Mouse (Mus musculus): ENCODE measurements around the gene Gm5148. TPM values are rescaled to one million over a fixed set of nuclear protein-coding genes. Genes with fewer than 3 reads are reported as not detected.

Gene Gm5148
- polyA plus RNA-seq, 1 experiment from 2014 or later, result 5.9 TPM

- H3K4me1 ChIP-seq (ENCODE audit: control insufficient read depth, insufficient read depth, low read length), result peaks cover 11% of the 10 kb centered on the region; the same call in 1 of the 2 replicates
- ATAC-seq, result peak; percentile 69
- H3K36me3 ChIP-seq (ENCODE audit: control insufficient read depth, insufficient read depth, low read length), result no peaks in the 10 kb centered on the region
- WGBS, result 69% methylated on average over 9 of the region's 9 CpGs
- no peaks in the 10 kb centered on the region for H3K9me3 ChIP-seq (ENCODE audit: control insufficient read depth, low read length)
- H3K4me3 ChIP-seq (ENCODE audit: low read length), result no peak overlapping the region
- H3K9ac ChIP-seq (ENCODE audit: low read depth, low read length), result peak overlapping the region; percentile 34; the same call in 1 of the 2 replicates
- peak overlapping the region; percentile 4; the same call in 1 of the 2 replicates for H3K4me2 ChIP-seq (ENCODE audit: low read depth, low read length)
- peak overlapping the region; percentile 94 for H3K27ac ChIP-seq (ENCODE audit: low read length)
- no peaks in the 10 kb centered on the region for H3K27me3 ChIP-seq (replicated peaks; ENCODE audit: control insufficient read depth, insufficient read depth, low read length)
Measured at GRCm38 (mm10) chr3:37747258-37748001, 23.1 kb upstream of the Gm5148 start.

GRCm38 (mm10) chr3:37744050-37744449, 19.8 kb upstream of the Gm5148 start:
- ATAC-seq, result no peak
- Histone ChIP-seq H3K27me3 (replicated peaks; ENCODE audit: control insufficient read depth, insufficient read depth, low read length) (no peaks in the 10 kb centered on the region), H3K4me1 (ENCODE audit: control insufficient read depth, insufficient read depth, low read length) (peaks cover 11% of the 10 kb centered on the region; the same call in 1 of the 2 replicates), H3K9ac (ENCODE audit: low read depth, low read length) (no peak overlapping the region), H3K4me3 (ENCODE audit: low read length) (no peak overlapping the region), H3K4me2 (ENCODE audit: low read depth, low read length) (no peak overlapping the region), H3K9me3 (ENCODE audit: control insufficient read depth, low read length) (no peaks in the 10 kb centered on the region), H3K36me3 (ENCODE audit: control insufficient read depth, insufficient read depth, low read length) (no peaks in the 10 kb centered on the region), H3K27ac (ENCODE audit: low read length) (no peak overlapping the region)
- 71% methylated on average over 2 of the region's 2 CpGs for WGBS

- Histone ChIP-seq H3K9ac (ENCODE audit: low read depth, low read length) (no peak overlapping the region), H3K4me1 (ENCODE audit: control insufficient read depth, insufficient read depth, low read length) (peaks cover 4% of the 10 kb centered on the region; the same call in 1 of the 2 replicates), H3K36me3 (ENCODE audit: control insufficient read depth, insufficient read depth, low read length) (no peaks in the 10 kb centered on the region), H3K9me3 (ENCODE audit: control insufficient read depth, low read length) (no peaks in the 10 kb centered on the region), H3K4me2 (ENCODE audit: low read depth, low read length) (no peak overlapping the region), H3K27ac (ENCODE audit: low read length) (no peak overlapping the region), H3K27me3 (replicated peaks; ENCODE audit: control insufficient read depth, insufficient read depth, low read length) (no peaks in the 10 kb centered on the region), H3K4me3 (ENCODE audit: low read length) (no peak overlapping the region)
- 74% methylated on average over 7 of the region's 7 CpGs for WGBS
- ATAC-seq, result no peak
Measured at GRCm38 (mm10) chr3:37739996-37740395, 15.7 kb upstream of the Gm5148 start.

GRCm38 (mm10) chr3:37738171-37738950, 14.1 kb upstream of the Gm5148 start:
- no peak overlapping the region for H3K4me3 ChIP-seq (ENCODE audit: low read length)
- no peak for ATAC-seq
- no peaks in the 10 kb centered on the region for H3K27me3 ChIP-seq (replicated peaks; ENCODE audit: control insufficient read depth, insufficient read depth, low read length)
- H3K4me2 ChIP-seq (ENCODE audit: low read depth, low read length), result no peak overlapping the region
- no peak overlapping the region for H3K9ac ChIP-seq (ENCODE audit: low read depth, low read length)
- 80% methylated on average over 17 of the region's 17 CpGs for WGBS
- no peaks in the 10 kb centered on the region for H3K9me3 ChIP-seq (ENCODE audit: control insufficient read depth, low read length)
- H3K27ac ChIP-seq (ENCODE audit: low read length), result no peak overlapping the region
- H3K4me1 ChIP-seq (ENCODE audit: control insufficient read depth, insufficient read depth, low read length), result peaks cover 8% of the 10 kb centered on the region
- no peaks in the 10 kb centered on the region for H3K36me3 ChIP-seq (ENCODE audit: control insufficient read depth, insufficient read depth, low read length)

- Histone ChIP-seq H3K36me3 (ENCODE audit: control insufficient read depth, insufficient read depth, low read length) (no peaks in the 10 kb centered on the region), H3K4me1 (ENCODE audit: control insufficient read depth, insufficient read depth, low read length) (peaks cover 8% of the 10 kb centered on the region), H3K4me2 (ENCODE audit: low read depth, low read length) (no peak overlapping the region), H3K27ac (ENCODE audit: low read length) (0 out of 2 replicates have a peak overlapping the region, but pooled peaks have one; percentile 0), H3K9me3 (ENCODE audit: control insufficient read depth, low read length) (no peaks in the 10 kb centered on the region), H3K4me3 (ENCODE audit: low read length) (no peak overlapping the region), H3K27me3 (replicated peaks; ENCODE audit: control insufficient read depth, insufficient read depth, low read length) (no peaks in the 10 kb centered on the region), H3K9ac (ENCODE audit: low read depth, low read length) (no peak overlapping the region)
- 50% methylated on average over 6 of the region's 6 CpGs for WGBS
- ATAC-seq, result peak; percentile 66
Measured at GRCm38 (mm10) chr3:37737407-37737806, 13.1 kb upstream of the Gm5148 start.

- H3K4me1 ChIP-seq (ENCODE audit: control insufficient read depth, insufficient read depth, low read length), result peaks cover 8% of the 10 kb centered on the region
- no peaks in the 10 kb centered on the region for H3K27me3 ChIP-seq (replicated peaks; ENCODE audit: control insufficient read depth, insufficient read depth, low read length)
- 52% methylated on average over 6 of the region's 6 CpGs for WGBS
- no peaks in the 10 kb centered on the region for H3K36me3 ChIP-seq (ENCODE audit: control insufficient read depth, insufficient read depth, low read length)
- no peak overlapping the region for H3K9ac ChIP-seq (ENCODE audit: low read depth, low read length)
- ATAC-seq, result no peak
- no peaks in the 10 kb centered on the region for H3K9me3 ChIP-seq (ENCODE audit: control insufficient read depth, low read length)
- no peak overlapping the region for H3K27ac ChIP-seq (ENCODE audit: low read length)
- H3K4me2 ChIP-seq (ENCODE audit: low read depth, low read length), result no peak overlapping the region
- H3K4me3 ChIP-seq (ENCODE audit: low read length), result no peak overlapping the region
Measured at GRCm38 (mm10) chr3:37735166-37735565, 10.9 kb upstream of the Gm5148 start.

GRCm38 (mm10) chr3:37729142-37729541, 4.9 kb upstream of the Gm5148 start:
- no peak overlapping the region for H3K4me3 ChIP-seq (ENCODE audit: low read length)
- peak; percentile 80 for ATAC-seq
- H3K9me3 ChIP-seq (ENCODE audit: control insufficient read depth, low read length), result no peaks in the 10 kb centered on the region
- 8% methylated on average over 4 of the region's 4 CpGs for WGBS
- no peaks in the 10 kb centered on the region for H3K36me3 ChIP-seq (ENCODE audit: control insufficient read depth, insufficient read depth, low read length)
- no peak overlapping the region for H3K4me2 ChIP-seq (ENCODE audit: low read depth, low read length)
- H3K9ac ChIP-seq (ENCODE audit: low read depth, low read length), result no peak overlapping the region
- H3K27ac ChIP-seq (ENCODE audit: low read length), result peak overlapping the region; percentile 63
- peaks cover 43% of the 10 kb centered on the region for H3K4me1 ChIP-seq (ENCODE audit: control insufficient read depth, insufficient read depth, low read length)
- H3K27me3 ChIP-seq (replicated peaks; ENCODE audit: control insufficient read depth, insufficient read depth, low read length), result no peaks in the 10 kb centered on the region

- Histone ChIP-seq H3K4me2 (ENCODE audit: low read depth, low read length) (no peak overlapping the region), H3K9ac (ENCODE audit: low read depth, low read length) (no peak overlapping the region; the same call in 1 of the 2 replicates), H3K27ac (ENCODE audit: low read length) (peak overlapping the region; percentile 63), H3K27me3 (replicated peaks; ENCODE audit: control insufficient read depth, insufficient read depth, low read length) (no peaks in the 10 kb centered on the region), H3K4me3 (ENCODE audit: low read length) (no peak overlapping the region), H3K36me3 (ENCODE audit: control insufficient read depth, insufficient read depth, low read length) (no peaks in the 10 kb centered on the region), H3K4me1 (ENCODE audit: control insufficient read depth, insufficient read depth, low read length) (peaks cover 45% of the 10 kb centered on the region), H3K9me3 (ENCODE audit: control insufficient read depth, low read length) (no peaks in the 10 kb centered on the region)
- ATAC-seq, result no peak
- 56% methylated on average over 9 of the region's 9 CpGs for whole genome bisulfite sequencing
Measured at GRCm38 (mm10) chr3:37728112-37729100, 4.1 kb upstream of the Gm5148 start.
